Mouse (Mus musculus) intestine, embryonic 16.5 days (tissue): Measurements from ENCODE around the gene Pmf1. TPM values are rescaled to one million over a fixed set of nuclear protein-coding genes. Genes with fewer than 3 reads are reported as not detected.
A peak's percentile ranks its signal among the peaks of the same experiment; 100 is the strongest.

Experiments used
- ATAC-seq: fragments of 200-750 bp; cut with Nextera tagmentation; 2 replicates; pipeline ENCODE4 v1.8.0; 2017; ENCODE audit warnings: moderate TSS enrichment, moderate library complexity
- H3K27ac ChIP-seq: fragments of 300-500 bp; sonication (generic); 2 replicates; pipeline ENCODE4 v1.5.1; 2014; ENCODE audit warnings: mild to moderate bottlenecking, low read length
- H3K27me3 ChIP-seq: fragments of 300-500 bp; sonication (generic); replicated peaks from 2 replicates; pipeline ENCODE4 v1.6.1; 2014; ENCODE audit warnings: low read length, control low read depth, mixed read lengths; ENCODE audit not compliant: control insufficient read depth, insufficient read depth
- H3K36me3 ChIP-seq: fragments of 300-500 bp; sonication (generic); 2 replicates; pipeline ENCODE4 v1.6.1; 2014; ENCODE audit warnings: low read length, control low read depth; ENCODE audit not compliant: control insufficient read depth, insufficient read depth
- H3K4me1 ChIP-seq: fragments of 300-500 bp; sonication (generic); 2 replicates; pipeline ENCODE4 v1.6.1; 2014; ENCODE audit warnings: low read length, control low read depth, mixed read lengths; ENCODE audit not compliant: control insufficient read depth, insufficient read depth
- H3K4me2 ChIP-seq: fragments of 300-500 bp; sonication (generic); 2 replicates; pipeline ENCODE4 v1.6.1; 2014; ENCODE audit warnings: low read depth, low read length, control low read depth
- H3K4me3 ChIP-seq: fragments of 300-500 bp; sonication (generic); 2 replicates; pipeline ENCODE4 v1.5.1; 2014; ENCODE audit warnings: mild to moderate bottlenecking, low read length
- H3K9ac ChIP-seq: fragments of 300-500 bp; sonication (generic); 2 replicates; pipeline ENCODE4 v1.6.1; 2014; ENCODE audit warnings: low read depth, low read length
- H3K9me3 ChIP-seq: fragments of 300-500 bp; sonication (generic); 2 replicates; pipeline ENCODE4 v1.6.1; 2016; ENCODE audit warnings: low read length, control low read depth; ENCODE audit not compliant: control insufficient read depth
- WGBS: fragments of 180-500 bp; shearing (Covaris S2); extraction: QIAGEN DNeasy Blood & Tissue Kit; methylation state at CpG from one replicate; pipeline ENCODE4 v1.1.7; 2014; 5-methylcytosine and 5-hydroxymethylcytosine counted together
- polyA plus RNA-seq: library from polyadenylated mRNA; unstranded; fragments of >200 nt; fragmentation: Nextera tagmentation; extraction: Ambion mirVana; gene quantifications from 2 replicates; pipeline ENCODE4 v1.2.1, GENCODE M21; 2015

Gene Pmf1
- polyA plus RNA-seq, 1 experiment from 2014 or later, result 129 TPM

GRCm38 (mm10) chr3:88408953-88409352 is 1.2 kb downstream of the Pmf1 start:
- H3K4me3 ChIP-seq, result peak overlapping the region; percentile 64
- H3K27me3 ChIP-seq, result no peaks in the 10 kb centered on the region
- H3K9me3 ChIP-seq, result no peaks in the 10 kb centered on the region
- H3K4me2 ChIP-seq, result peak overlapping the region; percentile 54
- H3K36me3 ChIP-seq, result peaks cover 1% of the 10 kb centered on the region
- H3K9ac ChIP-seq, result peak overlapping the region; percentile 89
- WGBS, result 55% methylated on average over 5 of the region's 5 CpGs
- H3K27ac ChIP-seq, result peak overlapping the region; percentile 87; the same call in 1 of the 2 replicates
- peaks cover 25% of the 10 kb centered on the region for H3K4me1 ChIP-seq
- no peak for ATAC-seq

- Histone ChIP-seq H3K4me2 (no peak overlapping the region), H3K4me1 (peaks cover 25% of the 10 kb centered on the region), H3K4me3 (no peak overlapping the region), H3K36me3 (peaks cover 4% of the 10 kb centered on the region), H3K27me3 (no peaks in the 10 kb centered on the region), H3K9ac (no peak overlapping the region), H3K27ac (no peak overlapping the region), H3K9me3 (no peaks in the 10 kb centered on the region)
- WGBS, result 52% methylated on average over 7 of the region's 7 CpGs
- ATAC-seq, result no peak
These were observed 2.6 kb downstream of the Pmf1 start for GRCm38 (mm10) chr3:88407529-88407928.

GRCm38 (mm10) chr3:88407090-88407489 is 3.0 kb downstream of the Pmf1 start:
- no peaks in the 10 kb centered on the region for H3K9me3 ChIP-seq
- 0% methylated on average over 2 of the region's 2 CpGs for WGBS
- H3K4me3 ChIP-seq, result no peak overlapping the region
- no peak overlapping the region for H3K27ac ChIP-seq
- no peak overlapping the region for H3K9ac ChIP-seq
- ATAC-seq, result no peak
- peaks cover 25% of the 10 kb centered on the region for H3K4me1 ChIP-seq
- peaks cover 4% of the 10 kb centered on the region for H3K36me3 ChIP-seq
- H3K4me2 ChIP-seq, result no peak overlapping the region
- H3K27me3 ChIP-seq, result no peaks in the 10 kb centered on the region

GRCm38 (mm10) chr3:88403522-88404230 is 6.5 kb downstream of the Pmf1 start:
- no peak overlapping the region for H3K4me2 ChIP-seq
- H3K9me3 ChIP-seq, result no peaks in the 10 kb centered on the region
- 93% methylated on average over 10 of the region's 10 CpGs for WGBS

GRCm38 (mm10) chr3:88398666-88399065 is 11.5 kb downstream of the Pmf1 start:
- no peak overlapping the region for H3K27ac ChIP-seq
- H3K4me3 ChIP-seq, result no peak overlapping the region
- no peak overlapping the region for H3K9ac ChIP-seq
- no peaks in the 10 kb centered on the region for H3K27me3 ChIP-seq
- H3K9me3 ChIP-seq, result no peaks in the 10 kb centered on the region
- H3K36me3 ChIP-seq, result peaks cover 3% of the 10 kb centered on the region; the same call in 1 of the 2 replicates
- no peak for ATAC-seq
- no peak overlapping the region for H3K4me2 ChIP-seq
- 78% methylated on average over 2 of the region's 2 CpGs for WGBS
- H3K4me1 ChIP-seq, result no peaks in the 10 kb centered on the region

More at GRCm38 (mm10) chr3:88403522-88404230, 6.5 kb downstream of the Pmf1 start:
- no peak for ATAC-seq
- Histone ChIP-seq H3K9ac (no peak overlapping the region), H3K27me3 (no peaks in the 10 kb centered on the region), H3K4me1 (peaks cover 12% of the 10 kb centered on the region), H3K36me3 (peaks cover 4% of the 10 kb centered on the region), H3K27ac (no peak overlapping the region), H3K4me3 (no peak overlapping the region)

GRCm38 (mm10) chr3:88395742-88396141 is 14.4 kb downstream of the Pmf1 start:
- Histone ChIP-seq H3K4me1 (no peaks in the 10 kb centered on the region), H3K27ac (no peak overlapping the region), H3K36me3 (peaks cover 3% of the 10 kb centered on the region), H3K27me3 (no peaks in the 10 kb centered on the region), H3K9me3 (no peaks in the 10 kb centered on the region), H3K4me2 (no peak overlapping the region), H3K4me3 (no peak overlapping the region), H3K9ac (no peak overlapping the region)
- WGBS, result 87% methylated on average over 8 of the region's 8 CpGs
- no peak for ATAC-seq

GRCm38 (mm10) chr3:88395288-88395687 is 14.8 kb downstream of the Pmf1 start:
- H3K4me1 ChIP-seq, result no peaks in the 10 kb centered on the region
- H3K36me3 ChIP-seq, result peaks cover 3% of the 10 kb centered on the region
- H3K9me3 ChIP-seq, result no peaks in the 10 kb centered on the region; the same call in 1 of the 2 replicates
- ATAC-seq, result no peak
- no peak overlapping the region for H3K4me3 ChIP-seq
- H3K27ac ChIP-seq, result no peak overlapping the region
- no peak overlapping the region for H3K4me2 ChIP-seq
- 97% methylated on average over 6 of the region's 6 CpGs for WGBS
- H3K9ac ChIP-seq, result no peak overlapping the region
- H3K27me3 ChIP-seq, result no peaks in the 10 kb centered on the region

GRCm38 (mm10) chr3:88393776-88394375 is 16.3 kb downstream of the Pmf1 start:
- no peak overlapping the region for H3K4me3 ChIP-seq
- H3K36me3 ChIP-seq, result peaks cover 3% of the 10 kb centered on the region
- H3K27me3 ChIP-seq, result no peaks in the 10 kb centered on the region
- H3K4me2 ChIP-seq, result no peak overlapping the region
- no peak overlapping the region for H3K27ac ChIP-seq
- H3K9ac ChIP-seq, result no peak overlapping the region
- WGBS, result 82% methylated on average over 9 of the region's 9 CpGs
- ATAC-seq, result no peak
- no peaks in the 10 kb centered on the region; the same call in 1 of the 2 replicates for H3K9me3 ChIP-seq
- H3K4me1 ChIP-seq, result no peaks in the 10 kb centered on the region

GRCm38 (mm10) chr3:88384364-88384763 is 25.8 kb downstream of the Pmf1 start, which contains the start of gene Bglap:
Bglap (minus strand) TSS chr3:88384464.
- no peak for ATAC-seq
- 0 out of 2 replicates have a peak, but pooled peaks cover 2% of the 10 kb centered on the region for H3K27me3 ChIP-seq
- 79% methylated on average over 5 of the region's 5 CpGs for WGBS

More at GRCm38 (mm10) chr3:88384364-88384763, 25.8 kb downstream of the Pmf1 start, which contains the start of gene Bglap:
- Histone ChIP-seq H3K4me2 (no peak within 1 kb of the TSS), H3K36me3 (no peaks in the 10 kb centered on the region), H3K9me3 (no peaks in the 10 kb centered on the region), H3K4me3 (no peak within 1 kb of the TSS), H3K9ac (no peak within 1 kb of the TSS), H3K27ac (no peak within 1 kb of the TSS), H3K4me1 (no peaks in the 10 kb centered on the region)
